Mouse (Mus musculus): Measurements from ENCODE around the gene Hoxb7. TPM values are rescaled to one million over a fixed set of nuclear protein-coding genes. Genes with fewer than 3 reads are reported as not detected.

The Hoxb7 gene
- total RNA-seq, 2 experiments from 2014 or later: not detected

DNA sequence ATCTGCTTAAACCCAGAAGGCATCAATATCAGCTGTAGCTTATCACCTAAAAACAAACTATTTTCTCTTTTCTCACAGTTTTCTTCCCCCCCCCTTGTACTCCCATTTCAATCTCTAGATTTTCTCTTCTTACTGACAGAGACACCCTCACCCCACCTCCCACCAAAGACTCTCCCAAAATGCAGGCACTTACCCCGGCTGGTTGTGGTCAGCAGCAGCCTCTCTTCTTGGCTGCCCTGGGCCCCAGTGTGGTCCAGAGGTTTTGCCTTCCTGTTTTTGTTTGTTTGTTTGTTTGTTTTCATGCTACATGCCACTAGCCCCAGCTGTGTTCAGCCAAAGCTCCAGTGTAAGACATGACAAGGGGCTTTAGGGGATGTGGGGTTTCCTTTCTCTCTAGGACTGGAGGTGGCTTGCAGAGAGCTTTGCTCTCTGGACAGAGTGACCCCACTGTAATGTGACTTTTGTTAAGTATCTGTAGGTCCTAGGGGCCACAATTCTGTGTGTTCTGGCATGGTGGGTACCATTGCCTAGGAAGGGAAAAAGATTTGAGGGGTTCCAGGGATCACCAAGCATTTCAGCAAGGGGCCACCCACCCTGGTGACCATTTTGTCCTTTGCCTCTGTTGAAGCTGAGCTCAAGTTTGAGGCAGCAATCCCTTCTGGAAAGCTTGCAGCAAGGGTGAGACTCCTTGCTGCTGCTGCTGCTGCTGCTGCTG, 18.2 kb upstream of the Hoxb7 start:
- no peak for DNase-seq (ENCODE audit: low spot score in 2 of 2)

DNA sequence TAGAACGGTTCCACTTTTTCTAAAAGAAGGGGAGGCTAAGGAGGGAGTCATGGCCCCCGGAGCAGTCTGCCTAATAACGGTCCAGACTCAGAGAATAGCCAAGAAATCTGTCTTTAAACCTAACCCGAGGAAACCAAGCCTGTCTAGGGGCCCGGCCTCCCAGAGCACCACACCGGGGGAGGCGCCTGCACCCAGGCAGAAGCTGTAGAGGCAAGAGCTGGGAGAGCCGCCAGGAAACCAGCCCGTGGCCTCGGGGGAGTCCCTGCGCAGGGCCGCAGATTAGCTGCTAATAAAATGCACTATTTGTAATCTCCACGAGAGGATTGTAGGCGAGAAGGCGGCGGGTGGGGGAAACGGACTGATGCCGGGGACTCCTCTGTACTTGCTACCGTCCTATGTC, 16.6 kb upstream of the Hoxb7 start:
- DNase-seq (ENCODE audit: low spot score in 2 of 2): no peak

DNA sequence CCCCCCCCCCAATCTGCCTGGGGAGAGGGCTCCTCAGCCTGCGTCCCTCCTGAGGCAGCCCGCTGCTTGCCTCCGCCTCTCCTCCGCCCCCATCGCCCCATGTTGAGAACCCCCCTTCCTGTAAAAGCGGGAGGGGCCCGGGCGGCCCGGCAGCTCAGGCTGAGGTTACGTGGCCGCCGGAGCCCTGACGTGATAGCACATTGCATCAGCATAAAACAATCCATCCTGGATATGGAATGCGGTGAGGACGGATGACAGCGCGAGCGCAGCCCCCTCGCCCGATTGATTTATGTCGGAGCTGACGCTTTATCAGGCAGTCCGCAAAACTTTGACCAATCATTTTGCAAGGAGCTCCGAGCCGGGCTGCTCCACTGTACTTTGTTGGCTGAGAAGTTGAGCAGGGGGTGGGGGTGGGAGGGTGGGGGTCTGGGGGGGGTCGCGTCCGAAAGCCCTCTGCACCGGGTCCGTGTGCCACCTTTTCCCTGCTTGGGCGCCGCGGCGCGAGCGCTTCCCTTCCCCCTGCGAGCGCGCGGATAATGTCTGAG, 15.4 kb upstream of the Hoxb7 start, which contains the start of gene Hoxb9:
TSS of gene Hoxb9 (plus strand) at position 462 of the 545 bp plus-strand sequence.
- no peak for DNase-seq (ENCODE audit: low spot score in 2 of 2)

DNA sequence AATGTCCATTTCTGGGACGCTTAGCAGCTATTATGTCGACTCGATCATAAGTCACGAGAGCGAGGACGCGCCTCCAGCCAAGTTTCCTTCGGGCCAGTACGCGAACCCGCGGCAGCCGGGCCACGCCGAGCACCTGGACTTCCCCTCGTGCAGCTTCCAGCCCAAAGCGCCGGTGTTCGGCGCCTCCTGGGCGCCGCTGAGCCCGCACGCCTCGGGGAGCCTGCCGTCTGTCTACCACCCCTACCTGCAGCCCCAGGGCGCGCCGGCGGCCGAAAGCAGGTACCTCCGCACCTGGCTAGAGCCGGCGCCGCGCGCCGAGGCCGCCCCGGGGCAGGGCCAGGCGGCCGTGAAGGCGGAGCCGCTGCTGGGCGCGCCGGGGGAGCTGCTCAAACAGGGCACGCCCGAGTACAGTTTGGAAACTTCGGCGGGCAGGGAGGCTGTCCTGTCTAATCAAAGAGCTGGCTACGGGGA, 14.8 kb upstream of the Hoxb7 start:
- DNase-seq (ENCODE audit: low spot score in 2 of 2): no peak

DNA sequence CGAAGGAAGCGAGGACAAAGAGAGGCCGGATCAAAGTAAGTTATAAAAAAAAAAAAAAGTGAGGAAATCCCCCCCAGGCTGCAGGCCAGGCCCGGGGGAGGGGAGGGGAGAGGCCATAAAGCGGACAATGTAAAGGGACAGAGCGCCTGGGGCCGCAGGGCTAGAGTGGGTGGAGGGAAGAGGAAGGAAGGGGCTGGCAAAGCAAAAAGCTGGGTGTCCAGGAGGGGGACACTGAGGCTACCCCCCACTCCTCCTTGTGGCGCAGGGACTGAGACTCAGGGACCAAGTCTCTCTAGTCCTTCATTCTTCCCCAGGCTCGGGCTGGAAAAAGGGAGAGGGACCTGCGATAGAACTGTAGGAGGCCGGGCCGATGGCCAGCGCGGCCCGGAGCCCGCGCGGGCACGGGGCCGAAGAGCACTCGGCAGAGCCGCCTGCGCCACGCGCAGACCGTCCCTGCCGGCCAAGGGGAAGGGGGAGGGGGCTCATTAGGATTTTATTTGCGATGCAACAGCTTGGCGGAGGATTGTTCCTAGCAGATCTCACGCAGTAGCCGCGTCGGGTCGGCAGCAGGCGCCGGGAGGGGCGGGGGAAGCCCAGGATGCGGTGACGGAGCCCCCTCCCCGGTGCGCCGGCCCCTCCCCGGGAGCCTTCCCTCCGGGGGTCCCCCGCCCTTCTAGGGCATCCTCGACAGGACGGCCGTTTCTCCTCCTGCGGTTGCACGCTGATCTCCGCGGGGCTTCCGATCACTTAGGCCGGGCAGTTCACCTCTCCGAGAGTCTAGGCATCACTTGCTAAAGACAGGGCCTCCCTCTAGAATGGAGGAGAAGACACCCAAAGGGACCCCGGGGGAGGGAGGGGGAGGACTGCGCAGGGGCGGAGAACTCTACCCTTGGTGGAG, 14.2 kb upstream of the Hoxb7 start:
- DNase-seq (ENCODE audit: low spot score in 2 of 2): no peak

DNA sequence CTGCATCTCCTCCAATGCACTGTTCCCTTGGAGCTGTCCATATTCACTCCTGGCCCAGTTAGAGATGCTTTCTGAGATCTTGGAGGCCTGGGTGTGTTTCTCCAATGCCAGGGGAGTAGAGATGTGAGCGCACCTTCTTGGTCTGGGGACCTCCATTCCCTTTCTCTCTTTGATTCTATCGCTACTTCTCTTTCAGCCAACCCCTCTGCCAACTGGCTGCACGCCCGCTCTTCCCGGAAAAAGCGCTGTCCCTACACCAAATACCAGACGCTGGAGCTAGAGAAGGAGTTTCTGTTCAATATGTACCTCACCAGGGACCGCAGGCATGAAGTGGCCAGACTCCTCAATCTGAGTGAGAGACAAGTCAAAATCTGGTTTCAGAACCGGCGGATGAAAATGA, 12.0 kb upstream of the Hoxb7 start:
- no peak for DNase-seq (ENCODE audit: low spot score in 2 of 2)

DNA sequence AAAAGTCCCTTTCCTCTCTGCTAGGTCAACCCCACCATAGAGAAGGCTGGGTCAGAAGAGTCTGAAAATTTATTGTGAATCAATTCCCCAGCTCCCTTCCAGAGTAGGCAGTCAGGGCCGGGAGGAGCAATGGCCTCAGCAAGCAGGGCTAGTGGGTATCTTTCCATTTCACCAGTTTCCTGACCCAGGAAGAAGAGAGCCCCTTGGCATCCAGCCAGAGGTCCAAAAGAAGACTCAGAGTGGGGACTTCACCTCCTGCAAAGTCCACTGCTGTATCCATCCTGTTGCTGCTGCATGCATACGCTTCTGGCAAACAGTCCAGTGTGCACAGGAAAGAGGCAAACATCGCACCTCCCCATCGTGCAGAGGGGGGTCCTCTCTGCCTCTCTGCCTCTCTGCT, 10.5 kb upstream of the Hoxb7 start:
- no peak for DNase-seq (ENCODE audit: low spot score in 2 of 2)

DNA sequence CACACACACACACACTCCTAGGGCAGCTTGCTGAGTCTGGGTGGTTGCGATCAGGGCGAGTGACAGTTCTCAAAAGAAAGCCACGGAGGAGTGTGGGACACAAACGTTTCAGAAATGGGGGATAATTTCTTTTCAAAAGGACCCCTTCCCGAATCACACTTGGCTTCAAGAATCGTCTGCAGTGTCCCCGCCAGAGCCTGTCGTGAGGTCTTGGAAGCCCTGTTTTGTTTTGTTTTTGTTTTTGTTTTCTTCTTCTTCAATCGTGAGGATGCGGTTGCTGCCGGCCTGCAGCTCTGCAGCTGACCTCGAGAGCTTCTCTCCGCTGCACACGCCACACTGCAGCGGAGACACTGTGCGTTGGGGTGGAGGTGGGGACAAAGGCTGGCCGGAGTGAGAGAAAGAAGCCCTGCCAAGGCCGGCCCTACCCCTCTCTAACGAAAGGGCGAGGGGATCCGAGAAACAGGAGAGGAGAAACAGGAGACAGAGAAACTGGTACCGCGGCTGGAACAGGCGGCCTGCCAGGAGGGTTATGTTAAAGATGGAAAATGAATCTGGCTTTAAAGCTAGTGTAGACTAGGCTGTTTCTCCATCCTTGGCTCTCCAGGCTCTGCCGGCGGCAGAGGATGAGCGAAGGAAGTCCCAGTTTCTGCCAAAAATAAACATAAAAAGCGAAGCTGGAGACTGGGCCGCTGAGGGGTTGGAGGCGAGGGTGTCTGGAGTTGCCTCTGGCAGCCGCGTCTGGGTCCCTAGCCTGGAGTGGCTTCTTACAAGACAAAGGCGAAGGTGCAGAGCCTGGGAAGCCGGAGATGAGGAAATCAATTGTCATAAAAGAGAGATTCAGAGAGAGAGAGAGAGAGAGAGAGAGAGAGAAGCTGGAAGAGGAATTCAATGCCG, 9.0 kb upstream of the Hoxb7 start:
- DNase-seq (ENCODE audit: low spot score in 2 of 2): no peak

DNA sequence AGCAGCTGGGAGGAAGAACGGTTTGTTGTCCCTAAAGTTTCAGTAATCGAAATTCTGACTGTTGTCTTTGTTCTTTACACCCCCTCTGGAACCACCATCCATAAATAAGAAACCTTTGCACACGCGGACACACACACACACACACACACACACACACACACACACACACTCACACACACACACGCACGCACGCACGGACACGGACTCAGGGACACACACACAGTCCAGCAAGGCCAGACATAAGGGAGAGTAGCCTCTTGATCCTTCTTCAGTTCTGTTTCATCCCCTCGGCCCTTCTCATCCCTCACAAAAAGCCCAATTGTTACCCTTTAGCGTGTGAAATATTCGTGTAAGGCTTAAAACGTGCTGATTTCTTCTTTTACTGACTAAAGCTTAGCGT, 8.1 kb upstream of the Hoxb7 start:
- DNase-seq (ENCODE audit: low spot score in 2 of 2): no peak

DNA sequence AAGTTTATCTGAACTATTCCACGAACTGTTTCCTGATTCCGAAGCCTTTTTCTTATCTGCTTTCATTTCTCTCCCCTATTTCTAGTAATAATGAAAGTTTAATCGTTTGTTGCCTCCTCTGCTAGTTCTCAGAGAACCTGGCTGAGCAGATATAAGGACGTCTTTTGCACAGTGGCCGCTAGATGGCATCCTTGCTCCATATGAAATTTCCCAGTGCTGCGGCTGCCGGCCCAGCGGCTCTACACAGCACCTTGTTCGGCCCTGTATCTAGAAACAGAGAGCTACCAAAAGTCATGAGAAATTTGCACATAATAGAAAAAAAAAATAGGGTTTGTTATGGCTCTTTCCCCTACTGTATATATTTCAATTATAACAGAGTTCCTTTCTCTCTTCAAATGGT, 7.7 kb upstream of the Hoxb7 start:
- DNase-seq (ENCODE audit: low spot score in 2 of 2): peak; percentile 86 to 93

DNA sequence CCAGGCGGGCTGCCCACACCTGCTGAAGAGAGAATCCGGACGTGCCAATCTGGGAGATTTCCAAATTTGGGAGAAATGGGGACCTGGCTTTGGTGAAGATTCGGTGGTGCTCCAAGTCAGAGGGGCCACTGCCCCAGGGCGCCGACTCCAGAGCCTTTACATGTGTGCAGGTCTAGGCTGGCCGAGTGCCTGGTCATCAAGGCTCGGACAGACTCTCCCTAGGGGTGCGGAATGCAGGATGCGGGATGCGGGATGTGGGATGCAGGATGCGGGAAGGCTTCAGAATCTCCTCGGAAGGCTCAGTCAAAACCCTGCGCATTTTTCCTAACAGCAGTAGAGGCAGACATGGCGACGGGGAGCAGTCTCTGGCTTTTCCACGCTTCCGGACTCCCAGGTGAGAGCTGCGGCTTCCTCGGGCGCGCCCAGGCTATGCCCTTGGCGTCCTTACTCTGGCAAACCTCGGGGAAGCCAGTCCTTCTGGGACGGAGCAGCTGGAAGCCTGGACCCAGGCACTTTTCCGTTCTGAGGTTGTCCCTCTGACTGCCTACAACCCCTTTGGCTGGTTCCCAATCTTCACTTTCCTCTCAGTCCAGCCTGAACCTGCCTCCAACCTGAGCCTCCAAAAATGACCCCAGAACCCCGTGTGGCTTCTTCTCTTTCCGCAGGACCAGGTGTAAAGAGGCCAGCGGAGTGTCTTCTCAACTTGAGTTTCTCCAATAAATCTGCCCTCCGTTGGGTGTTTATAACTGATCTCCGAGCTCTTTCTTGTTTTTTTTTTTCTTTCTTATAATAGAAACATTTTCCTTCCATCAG, 6.8 kb upstream of the Hoxb7 start:
- no peak for DNase-seq (ENCODE audit: low spot score in 2 of 2)

DNA sequence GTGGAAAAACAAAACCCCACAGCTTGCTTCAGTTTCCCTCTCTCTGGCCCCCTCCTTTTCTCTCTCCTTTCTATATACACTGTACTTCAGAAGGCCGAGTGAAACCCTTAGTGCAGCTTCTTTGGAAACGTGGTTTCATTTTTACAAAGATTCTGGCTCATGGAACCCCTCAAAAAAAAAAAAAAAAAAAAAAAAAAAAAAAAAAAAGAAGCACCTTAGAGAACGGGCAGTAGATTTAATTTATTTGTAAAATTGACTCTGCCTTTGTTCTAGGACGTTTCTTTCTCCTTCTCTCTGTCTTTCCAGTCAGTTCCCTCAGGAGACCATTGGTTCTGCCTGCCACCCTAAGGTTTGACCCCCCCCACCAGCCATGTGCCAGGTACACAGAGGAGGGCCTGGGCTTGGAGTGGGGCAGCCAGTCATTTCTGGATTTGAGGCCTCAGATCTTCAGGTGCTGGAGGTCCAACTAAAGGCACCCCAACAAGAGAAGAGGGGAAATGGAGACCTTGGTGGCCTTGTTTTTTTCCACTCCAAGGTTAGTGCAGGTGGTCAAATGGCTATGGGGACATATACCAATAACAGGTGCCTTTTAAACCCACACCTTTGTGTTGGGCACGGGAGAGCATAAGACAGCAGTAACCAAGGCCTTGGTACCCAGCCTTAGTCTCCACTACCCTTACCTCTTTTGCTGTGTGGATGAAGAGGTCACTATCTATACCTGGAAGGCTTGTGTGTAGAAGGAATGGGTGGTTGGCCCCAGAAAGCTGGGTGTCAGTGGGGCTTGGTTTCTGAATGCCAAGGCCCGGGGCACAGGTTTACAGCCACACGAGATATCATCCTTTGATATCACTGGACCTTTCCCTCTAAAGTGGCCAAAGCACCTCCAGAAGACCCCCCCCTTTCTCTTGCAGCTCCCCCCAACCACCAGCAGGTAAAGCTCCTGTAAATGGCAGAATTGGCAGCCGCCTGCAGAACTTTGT, 5.7 kb upstream of the Hoxb7 start:
- no peak for DNase-seq (ENCODE audit: low spot score in 2 of 2)

DNA sequence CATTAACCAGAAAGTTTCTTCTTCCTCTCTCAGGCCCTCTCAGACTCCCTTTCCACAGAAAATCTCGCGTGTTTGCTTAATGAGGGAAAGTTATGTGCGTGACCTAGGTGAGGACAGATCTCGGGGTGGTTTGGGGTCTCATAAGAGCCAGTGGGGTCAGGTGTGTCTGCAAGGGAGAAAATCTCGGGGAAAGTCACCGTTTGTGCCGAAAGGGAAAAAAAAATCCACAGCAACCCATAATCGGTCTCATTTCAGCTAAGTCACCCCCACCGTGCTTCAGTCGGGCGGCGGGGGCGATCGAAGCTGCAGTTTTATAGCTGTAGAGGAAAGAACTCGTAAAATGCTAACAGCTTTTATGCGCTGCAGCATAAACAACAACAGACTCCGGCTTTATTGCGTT, 5.0 kb upstream of the Hoxb7 start:
- DNase-seq (ENCODE audit: low spot score in 2 of 2): no peak

DNA sequence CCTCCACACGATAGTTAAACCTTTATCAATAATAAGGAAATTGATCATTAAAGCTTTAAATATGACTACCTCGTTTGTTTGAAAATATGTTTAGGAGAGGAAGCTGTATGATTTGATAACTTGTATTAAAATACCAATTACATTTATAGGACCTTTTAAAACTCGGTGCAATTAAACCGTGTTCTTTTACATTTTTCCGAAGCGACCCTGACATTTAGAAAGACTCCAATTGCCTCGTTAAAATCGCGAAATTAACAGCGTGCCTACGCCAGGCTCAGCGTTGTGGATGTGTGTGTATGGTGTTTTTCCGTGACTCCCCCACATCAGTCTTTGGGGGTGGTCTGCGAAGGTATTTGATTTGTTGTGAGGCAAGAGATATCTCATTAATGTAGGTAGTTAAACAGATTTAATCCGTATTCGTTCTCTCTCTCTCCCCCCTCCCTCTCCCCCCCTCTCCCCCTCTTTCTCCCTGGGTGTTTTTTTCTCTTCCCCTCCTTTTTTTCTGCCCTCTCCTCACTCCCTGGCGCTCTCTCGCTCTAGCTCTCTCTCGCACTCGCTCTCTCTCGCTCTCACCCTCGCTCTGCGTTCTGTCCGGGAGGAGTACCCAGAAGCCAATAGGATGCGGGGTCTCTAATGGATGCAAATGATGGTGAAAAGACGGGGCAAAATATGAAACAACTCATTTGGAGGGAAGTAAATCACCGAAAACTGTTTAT, 4.4 kb upstream of the Hoxb7 start, which contains the start of gene Hoxb8:
TSS of gene Hoxb8 (plus strand) at position 51 of the 716 bp plus-strand sequence.
- DNase-seq (ENCODE audit: low spot score in 2 of 2): no peak

DNA sequence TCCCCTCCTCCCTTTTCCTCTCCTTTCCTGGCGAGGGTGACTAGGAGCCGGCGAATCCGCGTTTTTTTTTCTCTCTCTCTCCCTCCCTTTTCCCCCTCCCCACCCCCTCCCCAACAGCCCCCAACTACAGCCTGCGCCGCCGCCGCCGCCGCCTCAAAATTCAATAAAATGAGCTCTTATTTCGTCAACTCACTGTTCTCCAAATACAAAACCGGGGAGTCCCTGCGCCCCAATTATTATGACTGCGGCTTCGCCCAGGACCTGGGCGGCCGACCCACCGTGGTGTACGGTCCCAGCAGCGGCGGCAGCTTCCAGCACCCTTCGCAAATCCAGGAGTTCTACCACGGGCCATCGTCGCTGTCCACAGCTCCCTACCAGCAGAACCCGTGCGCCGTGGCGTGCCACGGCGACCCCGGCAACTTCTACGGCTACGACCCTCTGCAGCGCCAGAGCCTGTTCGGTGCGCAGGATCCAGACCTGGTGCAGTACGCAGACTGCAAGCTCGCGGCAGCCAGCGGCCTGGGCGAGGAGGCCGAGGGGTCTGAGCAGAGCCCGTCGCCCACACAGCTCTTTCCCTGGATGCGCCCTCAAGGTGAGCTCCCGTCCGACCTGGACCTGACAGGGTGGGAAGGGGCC, 3.5 kb upstream of the Hoxb7 start:
- no peak for DNase-seq (ENCODE audit: low spot score in 2 of 2)

DNA sequence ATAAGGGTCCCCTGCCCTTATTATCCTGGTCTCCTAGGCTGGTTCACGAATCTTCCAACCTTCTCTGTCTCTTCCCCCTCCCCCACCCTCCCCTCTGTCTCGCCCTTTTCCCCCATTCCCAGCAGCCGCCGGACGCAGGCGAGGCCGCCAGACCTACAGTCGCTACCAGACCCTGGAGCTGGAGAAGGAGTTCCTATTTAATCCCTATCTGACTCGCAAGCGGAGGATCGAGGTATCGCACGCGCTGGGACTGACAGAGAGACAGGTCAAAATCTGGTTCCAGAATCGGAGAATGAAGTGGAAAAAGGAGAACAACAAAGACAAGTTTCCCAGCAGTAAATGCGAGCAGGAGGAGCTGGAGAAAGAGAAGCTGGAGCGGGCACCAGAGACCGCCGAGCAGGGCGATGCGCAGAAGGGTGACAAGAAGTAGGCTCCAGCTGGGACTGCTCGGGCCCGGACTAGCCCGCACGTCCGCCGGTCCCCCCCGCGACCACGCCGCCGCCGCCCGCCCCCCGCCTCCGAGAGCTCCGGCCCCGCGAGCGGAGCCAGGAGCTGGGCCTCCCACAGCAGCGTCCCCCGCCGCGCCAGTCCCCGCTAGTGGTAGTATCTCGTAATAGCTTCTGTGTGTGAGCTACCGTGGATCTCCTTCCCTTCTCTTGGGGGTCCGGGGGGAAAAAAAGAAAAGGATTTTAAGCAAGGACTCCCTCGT, 2.2 kb upstream of the Hoxb7 start:
- DNase-seq (ENCODE audit: low spot score in 2 of 2): no peak

Measured in layer of hippocampus, postnatal 10 days (tissue).